Mouse (Mus musculus): ENCODE data around the gene Bax. TPM values are rescaled to one million over a fixed set of nuclear protein-coding genes. Genes with fewer than 3 reads are reported as not detected.

Bax gene
- polyA plus RNA-seq, 1 experiment, result 642 TPM

DNA sequence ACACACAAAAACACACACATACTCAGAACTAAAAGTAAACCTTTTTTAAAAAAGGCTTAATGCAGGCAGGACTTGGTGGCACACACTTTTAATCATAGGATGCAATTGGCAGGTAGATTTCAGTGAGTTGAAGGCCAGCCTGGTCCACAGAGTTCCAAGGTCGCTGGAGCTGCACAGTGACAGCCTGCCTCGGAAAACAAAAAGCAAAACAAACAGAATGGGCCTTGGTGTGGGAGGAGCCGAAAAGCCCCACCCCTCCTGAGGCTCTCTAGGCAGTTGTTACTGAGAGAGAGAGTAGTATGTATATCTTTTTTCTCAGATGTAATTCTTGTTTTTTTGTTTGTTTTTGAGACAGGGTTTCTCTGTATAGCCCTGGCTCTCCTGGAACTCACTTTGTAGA, 24.6 kb upstream of the Bax start:
- Histone ChIP-seq H3K79me2 (ENCODE audit: control insufficient read depth, insufficient read depth) (no peaks in the 10 kb centered on the region), H3K36me3 (ENCODE audit: control insufficient read depth, insufficient read depth) (no peaks in the 10 kb centered on the region), H3K4me3 (ENCODE audit: insufficient read depth, poor library complexity, severe bottlenecking) (no peak overlapping the region), H3K79me3 (ENCODE audit: low read depth) (no peaks in the 10 kb centered on the region), H3K27me3 (ENCODE audit: control insufficient read depth, insufficient read depth, insufficient read length) (no peaks in the 10 kb centered on the region), H3ac (ENCODE audit: control insufficient read depth, insufficient read length, low read depth) (no peak overlapping the region)
- TF ChIP-seq MAX (IDR thresholded peaks at IDR 0.05) (no peak), USF1 (IDR thresholded peaks at IDR 0.05; ENCODE audit: low read depth) (no peak), CEBPB (IDR thresholded peaks at IDR 0.05; ENCODE audit: low read depth) (no peak), MYOG (IDR thresholded peaks at IDR 0.05; ENCODE audit: control insufficient read depth, extremely low read depth, insufficient read length) (no peak), MYOD1 (IDR thresholded peaks at IDR 0.05; ENCODE audit: control insufficient read depth, insufficient read length, low read depth) (no peak), CTCF (IDR thresholded peaks at IDR 0.05; ENCODE audit: control insufficient read depth, insufficient read depth, insufficient read length) (no peak), FOSL1 (IDR thresholded peaks at IDR 0.05; ENCODE audit: insufficient read depth, low read length, poor library complexity, severe bottlenecking) (no peak)

DNA sequence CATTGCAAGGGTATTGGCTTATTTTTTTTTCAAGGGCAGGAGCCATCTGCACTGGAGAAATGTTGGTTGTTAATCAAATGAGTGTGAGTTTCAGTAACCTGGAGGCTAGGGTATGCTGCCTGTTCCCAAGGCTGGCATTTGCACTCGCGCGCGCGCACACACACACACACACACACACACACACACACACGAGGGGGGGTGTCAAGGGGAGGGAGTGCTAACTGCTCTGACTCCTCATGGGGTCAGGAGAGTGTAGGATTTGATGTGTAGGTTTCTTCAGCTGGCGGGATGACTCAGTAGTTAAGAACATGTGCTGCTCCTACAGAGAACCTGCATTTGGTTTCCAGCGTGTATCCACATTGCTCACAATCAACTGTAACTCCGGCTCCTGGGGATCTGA, 24.1 kb upstream of the Bax start:
- no peaks in the 10 kb centered on the region for H3K36me3 ChIP-seq (ENCODE audit: control insufficient read depth, insufficient read depth)
- no peaks in the 10 kb centered on the region for H3K79me3 ChIP-seq (ENCODE audit: low read depth)
- H3K4me3 ChIP-seq (ENCODE audit: insufficient read depth, poor library complexity, severe bottlenecking), result no peak overlapping the region
- no peaks in the 10 kb centered on the region for H3K27me3 ChIP-seq (ENCODE audit: control insufficient read depth, insufficient read depth, insufficient read length)
- no peak overlapping the region for H3ac ChIP-seq (ENCODE audit: control insufficient read depth, insufficient read length, low read depth)
- TF ChIP-seq CEBPB (IDR thresholded peaks at IDR 0.05; ENCODE audit: low read depth) (no peak), FOSL1 (IDR thresholded peaks at IDR 0.05; ENCODE audit: insufficient read depth, low read length, poor library complexity, severe bottlenecking) (no peak), CTCF (IDR thresholded peaks at IDR 0.05; ENCODE audit: control insufficient read depth, insufficient read depth, insufficient read length) (no peak), MYOD1 (IDR thresholded peaks at IDR 0.05; ENCODE audit: control insufficient read depth, insufficient read length, low read depth) (no peak), MAX (IDR thresholded peaks at IDR 0.05) (no peak), MYOG (IDR thresholded peaks at IDR 0.05; ENCODE audit: control insufficient read depth, extremely low read depth, insufficient read length) (no peak), USF1 (IDR thresholded peaks at IDR 0.05; ENCODE audit: low read depth) (no peak)
- no peaks in the 10 kb centered on the region for H3K79me2 ChIP-seq (ENCODE audit: control insufficient read depth, insufficient read depth)

DNA sequence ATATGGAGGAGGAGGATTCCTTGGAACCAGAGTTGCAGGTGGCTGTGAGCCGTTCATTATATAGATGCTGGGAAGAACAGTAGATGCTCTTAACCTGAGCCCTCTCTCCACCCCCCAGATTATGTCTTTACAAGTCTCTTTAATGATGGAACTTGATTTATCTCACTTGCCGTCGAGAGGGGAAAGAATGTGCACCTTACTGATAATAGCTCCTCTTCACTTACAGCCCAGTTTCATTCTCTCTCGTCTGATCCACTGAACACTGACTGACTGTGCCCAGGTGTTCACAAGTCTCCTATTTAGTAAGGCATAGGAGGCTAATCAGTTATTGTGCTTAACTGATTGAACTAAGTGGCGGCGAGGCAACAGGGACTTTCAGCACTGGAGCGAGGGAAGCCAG, 22.9 kb upstream of the Bax start:
- no peak overlapping the region for H3K4me3 ChIP-seq (ENCODE audit: insufficient read depth, poor library complexity, severe bottlenecking)
- TF ChIP-seq MYOD1 (IDR thresholded peaks at IDR 0.05; ENCODE audit: control insufficient read depth, insufficient read length, low read depth) (no peak), CEBPB (IDR thresholded peaks at IDR 0.05; ENCODE audit: low read depth) (no peak)
- no peaks in the 10 kb centered on the region for H3K27me3 ChIP-seq (ENCODE audit: control insufficient read depth, insufficient read depth, insufficient read length)
- no peaks in the 10 kb centered on the region for H3K79me3 ChIP-seq (ENCODE audit: low read depth)
- H3ac ChIP-seq (ENCODE audit: control insufficient read depth, insufficient read length, low read depth), result no peak overlapping the region
- no peaks in the 10 kb centered on the region for H3K79me2 ChIP-seq (ENCODE audit: control insufficient read depth, insufficient read depth)
- no peaks in the 10 kb centered on the region for H3K36me3 ChIP-seq (ENCODE audit: control insufficient read depth, insufficient read depth)

DNA sequence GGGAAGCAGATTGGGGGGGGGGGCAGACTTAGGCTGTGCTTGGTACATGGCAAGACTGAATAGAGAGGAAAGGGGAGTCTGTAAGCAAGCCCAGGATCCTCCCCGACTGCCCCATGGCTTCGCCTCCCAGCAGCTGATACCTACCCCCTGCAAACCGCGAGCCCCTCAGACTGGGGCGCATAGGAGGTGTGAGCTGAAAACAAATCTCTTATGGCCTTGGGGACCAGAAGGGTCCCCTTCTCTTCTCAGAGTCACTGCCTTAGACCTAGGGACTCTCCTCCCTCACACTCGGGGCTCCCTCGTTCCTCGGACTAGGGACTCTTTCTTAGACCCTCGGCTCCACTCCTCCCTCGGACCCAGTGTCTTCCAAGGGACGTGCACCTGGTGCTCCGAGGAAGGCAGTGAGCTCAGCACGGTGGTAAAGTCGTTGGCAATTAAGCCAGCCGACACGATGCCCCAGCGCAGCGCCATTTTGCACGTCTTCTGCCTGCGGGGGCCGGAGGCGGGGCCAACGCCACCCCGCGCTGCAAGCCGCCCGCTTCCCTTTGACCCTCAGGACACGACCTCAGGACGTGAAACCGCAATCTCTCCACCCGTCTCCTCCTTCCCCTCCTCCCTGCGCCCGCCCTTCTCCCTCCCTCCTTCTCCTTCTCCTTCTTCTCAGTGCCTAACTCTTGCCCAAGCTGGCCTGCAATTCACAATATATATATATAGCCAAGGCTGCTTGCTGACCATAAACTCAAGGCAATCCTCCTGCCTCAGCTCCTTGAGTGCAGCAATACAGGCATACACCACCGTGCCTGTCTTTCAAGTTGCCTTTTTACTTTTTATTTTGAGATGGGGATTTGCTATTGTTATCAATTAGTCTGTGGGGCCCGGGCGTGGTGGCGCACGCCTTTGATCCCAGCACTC, 21.9 kb upstream of the Bax start, which contains the start of gene Dhdh:
Gene Dhdh (minus strand): TSS at position 513 of the 912 bp plus-strand sequence.
- Histone ChIP-seq H3K79me2 (ENCODE audit: control insufficient read depth, insufficient read depth) (no peaks in the 10 kb centered on the region), H3K36me3 (ENCODE audit: control insufficient read depth, insufficient read depth) (no peaks in the 10 kb centered on the region), H3K27me3 (ENCODE audit: control insufficient read depth, insufficient read depth, insufficient read length) (no peaks in the 10 kb centered on the region), H3K79me3 (ENCODE audit: low read depth) (no peaks in the 10 kb centered on the region), H3K4me3 (ENCODE audit: insufficient read depth, poor library complexity, severe bottlenecking) (no peak within 1 kb of the TSS), H3ac (ENCODE audit: control insufficient read depth, insufficient read length, low read depth) (no peak within 1 kb of the TSS)
- no peak for TF ChIP-seq CTCF (IDR thresholded peaks at IDR 0.05; ENCODE audit: control insufficient read depth, insufficient read depth, insufficient read length)
- TF ChIP-seq USF1 (IDR thresholded peaks at IDR 0.05; ENCODE audit: low read depth), result no peak
- TF ChIP-seq CEBPB (IDR thresholded peaks at IDR 0.05; ENCODE audit: low read depth), result no peak
- no peak for TF ChIP-seq MYOD1 (IDR thresholded peaks at IDR 0.05; ENCODE audit: control insufficient read depth, insufficient read length, low read depth)
- TF ChIP-seq MYOG (IDR thresholded peaks at IDR 0.05; ENCODE audit: control insufficient read depth, extremely low read depth, insufficient read length), result no peak
- no peak for TF ChIP-seq MAX (IDR thresholded peaks at IDR 0.05)
- no peak for TF ChIP-seq FOSL1 (IDR thresholded peaks at IDR 0.05; ENCODE audit: insufficient read depth, low read length, poor library complexity, severe bottlenecking)

DNA sequence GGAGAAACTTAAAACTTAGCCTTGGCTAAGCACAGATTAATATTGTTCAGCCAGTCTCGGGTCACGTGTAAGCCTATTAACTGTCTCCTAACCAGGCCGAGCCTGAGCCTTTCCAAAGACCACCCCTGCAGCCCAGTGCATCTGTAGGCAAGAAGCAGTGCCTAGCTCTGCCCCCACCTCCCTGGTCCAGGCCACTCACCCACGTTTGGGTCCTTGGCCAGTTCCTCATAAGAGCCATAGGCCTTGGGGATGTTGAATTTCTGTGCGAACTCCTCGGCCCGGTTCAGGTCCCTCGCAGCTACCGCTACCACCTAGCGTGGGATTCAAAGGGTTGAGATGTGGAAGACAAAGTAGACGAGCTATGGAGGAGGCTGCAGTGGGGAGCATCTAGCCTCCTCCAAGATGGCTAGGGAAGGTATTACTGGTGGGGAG, 21.2 kb upstream of the Bax start:
- no peaks in the 10 kb centered on the region for H3K79me3 ChIP-seq (ENCODE audit: low read depth)
- no peaks in the 10 kb centered on the region for H3K36me3 ChIP-seq (ENCODE audit: control insufficient read depth, insufficient read depth)
- H3K79me2 ChIP-seq (ENCODE audit: control insufficient read depth, insufficient read depth), result no peaks in the 10 kb centered on the region
- H3K27me3 ChIP-seq (ENCODE audit: control insufficient read depth, insufficient read depth, insufficient read length), result no peaks in the 10 kb centered on the region
- no peak overlapping the region for H3K4me3 ChIP-seq (ENCODE audit: insufficient read depth, poor library complexity, severe bottlenecking)
- no peak for TF ChIP-seq MAX (IDR thresholded peaks at IDR 0.05)
- no peak for TF ChIP-seq CTCF (IDR thresholded peaks at IDR 0.05; ENCODE audit: control insufficient read depth, insufficient read depth, insufficient read length)
- TF ChIP-seq MYOD1 (IDR thresholded peaks at IDR 0.05; ENCODE audit: control insufficient read depth, insufficient read length, low read depth), result no peak
- no peak for TF ChIP-seq USF1 (IDR thresholded peaks at IDR 0.05; ENCODE audit: low read depth)
- no peak for TF ChIP-seq FOSL1 (IDR thresholded peaks at IDR 0.05; ENCODE audit: insufficient read depth, low read length, poor library complexity, severe bottlenecking)
- no peak for TF ChIP-seq CEBPB (IDR thresholded peaks at IDR 0.05; ENCODE audit: low read depth)
- TF ChIP-seq MYOG (IDR thresholded peaks at IDR 0.05; ENCODE audit: control insufficient read depth, extremely low read depth, insufficient read length), result no peak
- H3ac ChIP-seq (ENCODE audit: control insufficient read depth, insufficient read length, low read depth), result no peak overlapping the region

Data from C2C12 (cell line).